Comparison of ENCODE assay signal across 21 mouse cellular contexts in the genomic region with DNA sequence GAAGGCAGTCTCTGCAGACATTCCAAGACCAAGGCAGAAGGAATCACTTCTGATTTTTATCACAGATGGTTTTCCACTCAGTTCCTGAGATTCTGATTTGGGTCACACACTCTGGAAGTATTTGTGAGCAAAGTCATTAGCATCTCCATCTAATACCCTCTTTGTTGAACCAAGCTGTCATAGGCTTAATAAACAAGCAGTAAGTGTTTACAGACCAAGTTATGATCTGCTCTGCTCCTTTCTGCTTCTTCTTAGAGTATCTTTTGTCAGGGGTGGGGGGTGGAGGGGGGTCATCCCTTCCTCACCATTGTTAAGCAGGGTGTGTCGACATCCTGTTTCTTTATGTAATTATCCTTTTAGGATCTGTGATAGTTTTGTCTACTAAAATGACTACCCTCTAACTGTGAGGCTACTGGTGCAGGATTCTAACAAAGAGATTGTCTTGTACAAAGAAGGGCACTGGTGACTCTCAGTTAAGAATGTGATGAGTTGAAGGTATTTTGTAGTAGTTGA.
DNase-seq lines count a peak whose midpoint lies in the region; ATAC-seq and TF ChIP-seq lines count a peak whose summit lies in the region.
"Had no signal": no experiment of that assay in that cellular context is flagged by ENCODE, and none has a peak within 500 bp of the region (broad histone marks: within the 10 kb centered on the region; RNA-seq: fewer than 3 reads in every experiment).

No protein-coding gene starts in this region.

- no peak overlapping the region for H3K9ac ChIP-seq in heart, postnatal 0 days (replicated peaks; ENCODE audit: low read depth, low read length)
- H3K9ac ChIP-seq in heart, embryonic 12.5 days: no peak overlapping the region
- no peak overlapping the region for H3K9ac ChIP-seq in midbrain, embryonic 16.5 days (ENCODE audit: low read depth, low read length)
- H3K9ac ChIP-seq: embryonic facial prominence, embryonic 15.5 days; limb, embryonic 15.5 days had no signal

- H3K9me3 ChIP-seq in heart, postnatal 0 days (replicated peaks; ENCODE audit: control insufficient read depth, low read length): no peaks in the 10 kb centered on the region
- no peaks in the 10 kb centered on the region for H3K9me3 ChIP-seq in heart, embryonic 12.5 days (replicated peaks)
- no peaks in the 10 kb centered on the region for H3K9me3 ChIP-seq in midbrain, embryonic 10.5 days (replicated peaks)
- H3K9me3 ChIP-seq in midbrain, embryonic 16.5 days (replicated peaks; ENCODE audit: control insufficient read depth, low read length, poor library complexity, severe bottlenecking): no peaks in the 10 kb centered on the region
- H3K9me3 ChIP-seq: embryonic facial prominence, embryonic 15.5 days; forebrain, embryonic 10.5 days; limb, embryonic 15.5 days had no signal

- peaks cover 22% of the 10 kb centered on the region for H3K4me1 ChIP-seq in heart, postnatal 0 days (ENCODE audit: control insufficient read depth, insufficient read depth)
- H3K4me1 ChIP-seq in heart, embryonic 12.5 days (replicated peaks): peaks cover 24% of the 10 kb centered on the region
- peaks cover 19% of the 10 kb centered on the region for H3K4me1 ChIP-seq in midbrain, embryonic 10.5 days
- no peaks in the 10 kb centered on the region for H3K4me1 ChIP-seq in midbrain, embryonic 16.5 days (ENCODE audit: control insufficient read depth, insufficient read depth, low read length)
- H3K4me1 ChIP-seq: embryonic facial prominence, embryonic 15.5 days had no signal

- no peak for TF ChIP-seq CTCF in gastrocnemius, adult 2 months (IDR thresholded peaks at IDR 0.05)
- no peak for TF ChIP-seq CTCF in heart, postnatal 0 days (IDR thresholded peaks at IDR 0.05; ENCODE audit: low read depth)

- no peak for ATAC-seq in heart, postnatal 0 days (ENCODE audit: insufficient read depth, low read depth)
- ATAC-seq in heart, embryonic 12.5 days (ENCODE audit: insufficient number of reproducible peaks, low FRiP score): no peak
- no peak for ATAC-seq in midbrain, embryonic 16.5 days
- ATAC-seq: hindbrain, embryonic 16.5 days had no signal

- H3K27me3 ChIP-seq in heart, postnatal 0 days (ENCODE audit: control insufficient read depth, insufficient read depth, low read length): no peaks in the 10 kb centered on the region
- no peaks in the 10 kb centered on the region for H3K27me3 ChIP-seq in heart, embryonic 12.5 days (replicated peaks)
- peaks cover 4% of the 10 kb centered on the region; the same call in 1 of the 2 replicates for H3K27me3 ChIP-seq in midbrain, embryonic 10.5 days (ENCODE audit: low read depth, poor library complexity, severe bottlenecking)
- no peaks in the 10 kb centered on the region for H3K27me3 ChIP-seq in midbrain, embryonic 16.5 days (ENCODE audit: control insufficient read depth, insufficient read depth, low read depth, low read length)
- H3K27me3 ChIP-seq: embryonic facial prominence, embryonic 15.5 days; limb, embryonic 15.5 days had no signal

- DNase-seq in gastrocnemius, adult 2 months: no peak
- DNase-seq in gastrocnemius, adult 8-10 months (ENCODE audit: low spot score in 2 of 2): no peak
- no peak for DNase-seq in heart, postnatal 0 days (ENCODE audit: low spot score)
- no peak for DNase-seq in midbrain, embryonic 10.5 days (ENCODE audit: low spot score)
- no peak for DNase-seq in thymus, postnatal 10 days (ENCODE audit: low spot score in 2 of 2)
- DNase-seq in urinary bladder, postnatal 36 days (ENCODE audit: low spot score in 2 of 2): no peak
- DNase-seq: cerebellum, postnatal 14 days; embryo, embryonic 11 days; gastrocnemius, postnatal 10 days; layer of hippocampus, postnatal 36 days; midbrain, embryonic 14.5 days; retina, postnatal 1 day; right cerebral cortex, postnatal 4 days; thymus, adult 18-20 months had no signal

- no peak overlapping the region for H3K4me3 ChIP-seq in gastrocnemius, adult 2 months
- no peak overlapping the region for H3K4me3 ChIP-seq in heart, postnatal 0 days (ENCODE audit: low read depth, low read length)
- H3K4me3 ChIP-seq in heart, embryonic 12.5 days: no peak overlapping the region
- no peak overlapping the region for H3K4me3 ChIP-seq in midbrain, embryonic 10.5 days
- no peak overlapping the region for H3K4me3 ChIP-seq in midbrain, embryonic 16.5 days (ENCODE audit: low read depth, low read length)
- H3K4me3 ChIP-seq: embryonic facial prominence, embryonic 15.5 days; forebrain, embryonic 10.5 days; limb, embryonic 15.5 days had no signal

- H3K27ac ChIP-seq in gastrocnemius, adult 2 months: peak overlapping the region; percentile 39; the same call in 1 of the 2 replicates
- H3K27ac ChIP-seq in heart, postnatal 0 days (ENCODE audit: low read depth): peak overlapping the region; percentile 73
- no peak overlapping the region for H3K27ac ChIP-seq in heart, embryonic 12.5 days (ENCODE audit: poor library complexity, severe bottlenecking)
- H3K27ac ChIP-seq in midbrain, embryonic 10.5 days (replicated peaks): 0 out of 2 replicates have a peak overlapping the region, but pooled peaks have one; percentile 33
- no peak overlapping the region for H3K27ac ChIP-seq in midbrain, embryonic 16.5 days (ENCODE audit: low read length)
- H3K27ac ChIP-seq: embryonic facial prominence, embryonic 15.5 days; limb, embryonic 15.5 days had no signal

- H3K36me3 ChIP-seq in heart, postnatal 0 days (replicated peaks; ENCODE audit: control insufficient read depth, insufficient read depth, low read length): no peaks in the 10 kb centered on the region
- H3K36me3 ChIP-seq in heart, embryonic 12.5 days: no peaks in the 10 kb centered on the region
- no peaks in the 10 kb centered on the region for H3K36me3 ChIP-seq in midbrain, embryonic 10.5 days
- no peaks in the 10 kb centered on the region for H3K36me3 ChIP-seq in midbrain, embryonic 16.5 days (ENCODE audit: control insufficient read depth, insufficient read depth, low read length)
- H3K36me3 ChIP-seq: embryonic facial prominence, embryonic 15.5 days; forebrain, embryonic 10.5 days; G1E; limb, embryonic 15.5 days had no signal

- intact Hi-C loops in gastrocnemius, adult 2 months (cut with DNase I): loop anchor here (5.0 kb wide), 1 partner anchor 361 kb away; no protein-coding TSS in a partner anchor

- H3K4me2 ChIP-seq in heart, postnatal 0 days (ENCODE audit: low read depth, low read length): no peak overlapping the region
- H3K4me2 ChIP-seq in heart, embryonic 12.5 days: no peak overlapping the region
- H3K4me2 ChIP-seq in midbrain, embryonic 16.5 days (ENCODE audit: low read length): no peak overlapping the region
- H3K4me2 ChIP-seq: embryonic facial prominence, embryonic 15.5 days; limb, embryonic 15.5 days had no signal

- TF ChIP-seq EP300 in heart, postnatal 0 days (IDR thresholded peaks at IDR 0.05; ENCODE audit: low read depth): no peak

- 47% methylated on average over 1 of the region's 1 CpGs for WGBS in heart, postnatal 0 days
- 71% methylated on average over 1 of the region's 1 CpGs for WGBS in heart, embryonic 12.5 days
- WGBS in midbrain, embryonic 10.5 days: 63% methylated on average over 1 of the region's 1 CpGs
- WGBS in midbrain, embryonic 16.5 days: 68% methylated on average over 1 of the region's 1 CpGs

Comparison
In these comparisons a context has a peak if more than half of its experiments do, and no peak if none do; other contexts are left out.
1. H3K27ac ChIP-seq: peak in gastrocnemius, adult 2 months (single experiment), heart, postnatal 0 days (single experiment) and midbrain, embryonic 10.5 days (single experiment); none in heart, embryonic 12.5 days (single experiment) and midbrain, embryonic 16.5 days (single experiment).